Mouse (Mus musculus) spleen, adult 18-20 months (tissue): ENCODE measurements at regions not wholly inside any gene's neighbourhood (a gene's known extent, or its start where the extent isn't known, plus 50 kb on each side); places are given as distances from the start of the nearest gene placed in this dataset.

Experiments
- DNase-seq, 2 experiments: peaks; one replicate each; pipeline ENCODE4 v3.0.0; 2022; ENCODE audit warnings: mixed read lengths in 2 of 2

DNA sequence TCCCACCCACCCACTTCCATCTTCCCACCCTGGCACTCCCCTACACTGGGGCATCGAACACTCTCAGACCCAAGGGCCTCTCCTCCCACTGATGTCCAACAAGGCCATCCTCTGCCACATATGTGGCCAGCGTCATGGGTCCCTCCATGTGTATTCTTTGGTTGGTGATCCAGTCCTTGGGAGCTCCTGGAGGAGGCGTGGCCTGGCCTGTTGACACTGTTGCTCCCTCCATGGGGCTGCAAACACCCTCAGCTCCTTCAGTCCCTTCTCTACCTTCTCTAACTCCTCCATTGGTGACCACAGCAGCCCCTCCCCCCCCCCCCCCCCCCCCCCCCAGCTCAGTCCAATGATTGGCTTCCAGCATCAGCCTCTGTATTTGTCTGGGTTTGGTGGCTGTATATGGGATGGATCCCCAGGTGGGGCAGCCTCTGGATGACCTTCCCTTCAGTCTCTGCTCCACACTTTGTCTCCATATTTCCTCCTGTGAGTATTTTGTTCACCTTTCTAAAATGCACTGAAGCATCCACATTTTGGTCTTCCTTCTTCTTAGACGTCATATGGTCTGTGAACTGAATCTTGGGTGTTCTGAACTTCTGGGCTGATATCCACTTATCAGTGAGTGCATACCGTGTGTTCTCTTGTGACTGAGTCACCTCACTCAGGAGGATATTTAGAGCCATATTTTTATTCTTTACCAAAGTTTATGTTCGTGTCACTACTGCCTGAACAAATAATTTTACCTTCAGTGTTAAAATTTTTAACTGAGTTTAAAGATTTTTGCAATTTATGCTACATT is 82.1 kb upstream of the Tnp1 start:
- no peak for DNase-seq

DNA sequence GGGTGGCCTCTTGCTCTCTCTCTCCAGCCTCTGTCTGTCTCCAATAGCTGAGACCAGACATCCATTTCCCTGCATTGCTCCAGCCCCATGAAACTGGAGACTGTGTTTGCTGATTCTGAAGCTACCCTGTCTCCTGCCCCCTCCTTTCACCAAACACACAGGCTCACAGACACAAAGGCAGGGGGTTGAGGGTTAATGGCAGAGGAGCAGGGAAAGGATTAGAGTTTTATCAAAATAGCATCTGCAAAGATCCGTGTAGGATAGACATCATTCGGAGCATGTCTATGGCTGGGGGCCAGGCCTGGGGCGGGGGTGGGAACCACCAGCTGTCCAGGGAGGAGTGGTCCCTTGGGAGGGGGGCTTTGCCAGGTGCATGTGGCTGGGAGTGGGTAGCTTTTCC is 73.9 kb upstream of the Tnp1 start:
- no peak for DNase-seq

DNA sequence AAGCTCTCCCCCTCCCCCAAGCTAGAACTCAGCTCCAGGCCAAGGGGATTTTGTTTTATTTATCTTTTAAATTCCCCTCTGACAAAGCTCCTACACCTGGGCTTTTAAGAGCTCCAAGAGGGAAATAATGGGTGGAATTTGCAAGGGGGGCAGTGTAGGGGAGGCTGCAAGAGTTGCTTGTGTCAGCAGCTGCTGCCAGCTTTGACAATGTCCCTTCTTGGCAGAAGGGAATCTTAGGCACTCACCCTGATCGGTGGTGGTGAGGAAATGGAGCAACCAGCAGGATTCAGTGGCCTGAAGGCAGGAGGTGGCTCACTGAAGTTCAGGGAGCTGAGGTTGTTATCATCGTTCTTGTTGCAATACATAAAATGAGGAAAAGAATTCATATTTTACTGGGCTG is 72.8 kb upstream of the Tnp1 start:
- DNase-seq: no peak

DNA sequence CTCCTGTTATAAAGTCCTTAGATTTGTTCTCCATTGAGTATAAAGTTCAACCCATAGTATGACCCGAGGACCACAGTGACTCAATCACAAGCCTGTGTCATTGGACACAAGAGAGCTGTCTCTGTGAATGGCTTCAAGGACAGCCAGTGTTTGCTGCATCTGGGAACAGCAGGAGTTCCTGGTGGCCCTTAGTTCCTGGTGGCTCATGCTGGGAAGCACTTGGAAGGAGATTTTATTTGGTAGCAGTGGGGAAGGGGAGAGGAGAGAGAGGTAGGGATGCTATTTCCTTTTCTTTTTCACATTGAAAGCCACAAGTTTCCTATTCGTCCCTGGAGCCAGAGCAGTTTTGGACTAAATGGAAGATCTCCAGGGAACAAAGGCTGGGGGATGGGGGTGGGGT is 69.2 kb upstream of the Tnp1 start:
- no peak for DNase-seq

DNA sequence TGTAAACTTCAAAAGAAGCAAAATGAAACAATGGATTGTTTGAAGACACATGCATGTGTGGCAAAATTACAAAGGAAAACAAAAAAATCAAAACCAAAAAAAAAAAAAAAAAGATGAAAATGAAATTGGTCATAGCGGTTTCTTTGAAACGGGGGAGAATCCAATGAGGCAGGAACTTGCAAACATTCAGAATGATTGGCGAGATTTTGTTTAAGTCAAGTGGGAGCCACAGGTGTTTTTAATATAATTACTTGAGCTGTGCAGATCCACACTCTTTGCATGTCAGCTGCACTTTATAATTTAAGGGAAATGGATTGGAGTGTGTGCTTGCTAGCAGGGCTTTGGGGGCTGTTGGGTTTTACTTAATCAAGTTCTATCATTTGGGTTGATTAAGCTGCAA is 67.7 kb upstream of the Tnp1 start:
- DNase-seq: no peak

DNA sequence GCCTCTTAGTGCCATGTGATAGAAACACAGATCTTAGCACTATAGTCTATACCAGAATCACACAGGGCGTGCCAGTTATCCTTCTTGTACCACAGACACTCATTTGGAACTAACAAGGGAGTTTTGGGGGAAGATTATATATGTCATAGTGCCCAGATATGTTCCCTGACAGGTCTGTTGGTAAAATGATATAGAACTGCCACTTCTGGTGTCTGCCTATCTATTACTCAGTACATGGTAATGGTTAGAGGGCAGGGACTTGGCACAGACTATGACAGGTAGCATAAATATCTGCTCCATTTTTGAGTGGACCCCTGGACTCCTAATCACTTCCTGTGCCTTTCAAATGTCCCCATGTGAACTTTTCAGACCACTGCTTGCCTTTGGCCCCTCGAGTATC is 63.8 kb upstream of the Tnp1 start:
- no peak for DNase-seq

DNA sequence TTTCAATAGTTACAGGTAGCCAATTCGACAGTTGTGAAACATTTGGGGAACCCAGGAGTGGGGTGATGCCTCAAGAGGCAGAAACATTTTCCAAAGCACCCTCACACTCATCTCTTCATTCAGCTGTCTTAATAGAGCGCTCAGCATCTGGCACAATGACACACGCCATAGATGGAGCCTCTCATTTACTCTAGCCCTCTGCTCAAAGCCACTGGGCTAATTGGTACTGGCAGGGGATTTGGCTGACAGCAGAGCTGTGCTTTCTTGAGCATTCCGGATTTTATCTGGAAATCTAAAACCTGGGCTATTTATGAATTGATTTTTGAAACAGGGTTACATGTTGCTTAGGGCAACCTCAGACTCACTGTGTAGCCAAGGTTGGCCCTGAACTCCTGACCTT is 61.4 kb upstream of the Tnp1 start:
- no peak for DNase-seq

DNA sequence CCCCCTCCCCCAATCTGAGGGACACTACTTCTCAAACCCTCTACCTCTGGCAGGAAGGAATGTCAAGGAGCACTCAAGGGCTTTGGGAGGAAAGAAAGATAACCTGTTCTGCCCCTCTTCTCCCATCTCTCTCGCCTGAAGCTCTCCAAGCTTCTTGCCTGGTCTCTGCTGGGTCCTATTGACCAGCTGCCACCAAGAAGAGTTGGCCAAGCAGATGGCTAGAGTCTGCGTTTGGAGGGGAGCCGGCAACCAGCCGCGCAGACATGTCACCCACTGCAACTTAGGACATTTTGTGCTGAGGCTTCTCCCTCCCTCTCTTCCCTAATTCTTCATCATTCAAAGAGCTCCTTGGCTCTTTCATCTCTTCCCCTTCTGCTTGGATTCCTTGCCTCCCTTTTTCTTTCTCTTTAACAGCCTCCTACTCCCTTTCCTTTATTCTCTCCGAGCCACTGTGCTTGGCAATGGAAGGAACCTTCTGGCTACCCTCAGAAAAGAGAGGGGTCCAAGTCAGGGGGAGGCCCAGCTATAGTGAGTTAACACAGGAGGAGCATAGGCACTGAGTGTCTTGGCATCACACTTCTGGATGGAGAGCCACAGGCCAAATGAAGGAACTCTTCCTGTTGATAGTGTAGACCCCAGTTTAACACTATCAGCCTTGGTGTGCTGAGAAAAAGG is 60.1 kb upstream of the Tnp1 start:
- no peak for DNase-seq

DNA sequence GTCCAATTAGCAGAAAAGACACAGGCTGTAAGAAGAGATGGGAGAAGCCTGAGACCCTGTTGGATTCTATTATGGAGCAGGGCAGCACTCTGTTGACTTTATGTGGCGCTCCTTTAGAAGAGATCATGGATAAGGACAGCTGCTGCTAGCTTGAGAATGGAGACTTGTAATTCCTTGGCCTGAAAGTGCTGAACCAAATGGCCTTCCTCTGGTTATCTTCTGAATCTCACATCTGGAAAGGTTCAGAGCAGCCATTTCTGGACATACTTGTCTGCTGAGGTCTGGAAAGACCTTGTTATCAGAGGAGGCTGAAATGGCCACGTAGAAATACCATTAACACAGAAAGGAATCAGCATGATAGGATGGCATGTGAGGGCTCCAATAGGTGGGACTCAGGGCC is 59.5 kb upstream of the Tnp1 start:
- DNase-seq: no peak

DNA sequence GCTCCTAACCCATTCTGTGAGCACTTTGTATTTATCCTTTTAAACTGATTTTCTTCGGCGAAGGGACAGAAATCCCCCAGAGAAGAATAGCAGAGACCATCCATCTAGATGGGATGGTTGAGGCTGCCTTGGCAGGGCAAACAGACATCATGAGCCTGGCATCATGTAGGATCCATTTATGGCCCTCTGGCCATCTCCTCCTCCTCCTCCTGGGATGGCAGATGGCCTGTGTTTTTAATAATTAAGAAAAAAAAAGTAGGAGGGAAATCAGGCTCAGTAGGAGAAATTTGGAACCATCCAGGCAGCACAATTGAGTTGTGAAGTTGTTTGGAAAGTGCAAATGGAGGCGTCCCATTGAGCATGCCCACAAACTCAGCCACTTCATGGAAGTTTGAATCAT is 58.8 kb upstream of the Tnp1 start:
- no peak for DNase-seq

DNA sequence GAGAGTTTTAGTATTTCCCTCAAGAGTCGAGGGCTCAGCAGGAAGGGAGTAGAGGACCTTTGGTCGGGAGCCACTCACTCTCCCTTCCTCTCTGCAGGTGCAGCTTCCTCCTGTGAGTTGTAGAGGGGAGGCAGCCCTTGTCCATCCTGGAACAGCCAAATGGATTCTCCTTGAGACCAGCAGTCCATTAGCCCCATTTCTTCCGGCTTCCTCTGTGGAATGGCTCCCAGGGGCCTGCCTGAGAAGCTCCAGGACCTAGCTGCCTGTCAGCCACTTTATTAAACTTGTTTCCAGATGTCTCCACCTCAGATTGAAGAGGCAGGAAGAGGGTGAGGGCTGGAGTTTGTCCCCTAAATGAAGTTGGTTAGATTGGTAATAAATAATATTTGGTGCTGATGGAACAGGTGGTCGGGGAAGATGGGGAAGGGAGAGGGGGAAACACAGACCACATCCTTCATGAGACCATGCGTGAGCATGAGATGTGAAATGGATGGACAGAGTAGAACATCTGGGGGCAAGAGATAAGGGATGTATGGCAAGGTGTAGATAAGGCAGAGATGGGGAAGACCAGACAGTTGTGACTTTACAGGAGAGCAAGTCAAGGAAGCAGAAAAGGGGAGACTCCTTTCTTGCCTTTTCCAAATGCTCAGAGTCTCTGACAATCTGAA is 56.7 kb upstream of the Tnp1 start:
- DNase-seq: no peak

DNA sequence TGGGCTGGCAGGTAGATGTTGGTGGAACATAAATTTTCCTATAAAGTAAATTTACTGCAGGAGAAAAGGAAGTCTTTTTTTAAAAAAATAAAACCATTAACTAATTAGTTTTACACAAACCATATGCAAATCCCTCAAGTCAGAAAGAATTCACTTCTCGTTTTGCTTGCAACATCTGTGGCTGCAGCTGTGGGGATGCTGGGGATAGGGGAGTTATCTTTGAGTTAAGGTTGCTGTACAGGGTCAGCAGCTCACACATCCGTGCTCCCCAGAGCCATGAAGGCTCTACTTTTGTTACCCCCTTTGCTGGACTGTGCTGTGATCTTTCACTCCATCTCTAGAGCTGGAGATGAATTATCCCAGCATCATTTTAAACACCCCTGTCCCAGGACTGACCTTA is 54.4 kb upstream of the Tnp1 start:
- DNase-seq: no peak
